Mouse (Mus musculus): ENCODE measurements around the gene Dock1. TPM values are rescaled to one million over a fixed set of nuclear protein-coding genes. Genes with fewer than 3 reads are reported as not detected.

Gene Dock1
- polyA plus RNA-seq, 1 experiment from 2014 or later, result 29.3 TPM

DNA sequence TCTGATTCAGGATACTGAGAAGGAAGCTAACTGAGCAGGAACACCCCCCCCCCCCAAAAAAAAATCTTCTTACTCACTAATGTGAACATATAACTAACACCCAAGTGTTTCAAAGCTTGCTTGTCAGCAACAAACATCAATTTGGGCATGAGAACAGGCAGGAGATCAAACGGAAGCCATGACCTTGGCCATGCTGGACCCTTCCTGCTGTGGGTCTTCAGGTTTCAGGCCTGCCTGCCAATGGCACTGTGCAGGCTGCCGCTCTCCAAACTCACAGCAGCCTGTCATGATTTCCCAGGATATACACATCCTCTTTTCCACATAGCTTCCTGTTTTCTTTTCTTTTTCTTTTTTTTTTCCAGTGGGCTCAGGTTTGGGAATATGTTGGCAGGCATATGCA is 423.4 kb downstream of the Dock1 start:
- Histone ChIP-seq H3K4me1 (no peaks in the 10 kb centered on the region), H3K27ac (no peak overlapping the region), H3K9me3 (replicated peaks) (no peaks in the 10 kb centered on the region), H3K36me3 (no peaks in the 10 kb centered on the region; the same call in 1 of the 2 replicates), H3K4me2 (replicated peaks) (no peak overlapping the region), H3K9ac (no peak overlapping the region), H3K4me3 (no peak overlapping the region), H3K27me3 (no peaks in the 10 kb centered on the region)
- 54% methylated on average over 2 of the region's 2 CpGs for WGBS
- no peak for ATAC-seq (ENCODE audit: low FRiP score)

DNA sequence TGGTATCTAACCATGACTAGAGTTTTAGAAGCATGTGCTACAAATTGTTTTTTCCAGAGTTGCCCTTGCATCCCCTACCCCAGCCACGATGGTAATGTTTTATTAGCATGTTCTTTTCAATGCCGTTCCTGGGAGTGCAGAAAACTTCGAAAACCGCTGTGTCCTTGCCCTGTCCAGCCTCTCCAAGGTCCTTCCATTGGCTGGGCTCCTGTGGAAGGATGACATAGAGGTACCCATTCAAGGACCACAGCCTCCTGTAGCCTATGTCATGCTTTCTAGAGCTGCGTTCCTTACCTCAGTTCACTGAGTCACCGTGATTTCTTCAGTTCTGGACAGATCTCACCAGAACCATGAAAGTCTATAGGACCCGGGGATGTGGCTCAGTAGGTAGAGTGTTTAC is 431.5 kb downstream of the Dock1 start:
- no peaks in the 10 kb centered on the region for H3K4me1 ChIP-seq
- H3K9ac ChIP-seq, result no peak overlapping the region
- H3K9me3 ChIP-seq (replicated peaks), result no peaks in the 10 kb centered on the region
- H3K4me2 ChIP-seq (replicated peaks), result no peak overlapping the region
- no peak for ATAC-seq (ENCODE audit: low FRiP score)
- no peaks in the 10 kb centered on the region for H3K36me3 ChIP-seq
- H3K4me3 ChIP-seq, result no peak overlapping the region
- no peaks in the 10 kb centered on the region for H3K27me3 ChIP-seq
- WGBS, result 92% methylated on average over 7 of the region's 7 CpGs
- no peak overlapping the region for H3K27ac ChIP-seq

DNA sequence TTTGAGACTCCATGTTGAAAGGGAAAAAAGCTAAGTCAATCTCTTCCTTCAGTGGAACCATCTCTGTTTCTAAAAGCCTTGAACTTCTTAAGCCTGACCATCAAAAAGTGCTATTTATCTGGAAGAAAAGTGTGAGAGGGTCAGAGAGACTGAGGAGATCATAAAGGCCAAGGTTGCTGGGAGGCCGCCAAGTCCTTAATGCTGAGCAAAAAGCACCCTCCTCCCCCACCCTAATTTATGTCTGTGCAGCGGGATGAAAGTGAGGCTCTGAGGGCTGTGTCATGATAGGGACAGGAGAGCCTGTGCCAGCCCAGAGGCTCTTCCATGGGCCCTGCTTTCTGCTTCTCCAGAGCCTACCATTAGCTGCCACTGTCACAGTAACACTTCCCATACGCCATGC is 436.1 kb downstream of the Dock1 start:
- Histone ChIP-seq H3K4me1 (no peaks in the 10 kb centered on the region), H3K9me3 (replicated peaks) (no peaks in the 10 kb centered on the region), H3K36me3 (peaks cover 12% of the 10 kb centered on the region; the same call in 1 of the 2 replicates), H3K27me3 (no peaks in the 10 kb centered on the region), H3K4me2 (replicated peaks) (no peak overlapping the region), H3K4me3 (no peak overlapping the region), H3K27ac (no peak overlapping the region), H3K9ac (no peak overlapping the region)
- ATAC-seq (ENCODE audit: low FRiP score), result no peak
- WGBS, result 86% methylated on average over 3 of the region's 3 CpGs

DNA sequence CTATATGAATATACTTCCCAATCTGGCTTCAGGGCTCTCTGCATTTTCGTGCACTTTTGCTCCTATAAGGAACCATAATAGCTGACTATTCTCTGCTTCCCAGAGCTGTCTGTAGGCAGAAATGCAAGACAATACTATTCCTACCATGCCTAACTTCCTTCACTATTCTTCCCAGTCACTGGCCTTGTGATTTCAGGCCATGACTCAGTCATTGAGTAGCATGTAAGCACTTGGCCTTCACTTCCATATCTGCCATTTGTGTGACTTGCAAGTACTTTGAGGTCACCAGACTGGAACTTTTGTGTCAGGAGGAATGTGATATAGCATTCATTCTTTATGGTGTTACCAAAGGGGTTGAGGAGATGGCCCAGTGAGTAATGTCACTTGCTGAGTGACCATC is 439.9 kb downstream of the Dock1 start:
- Histone ChIP-seq H3K4me1 (no peaks in the 10 kb centered on the region), H3K9ac (no peak overlapping the region), H3K4me3 (no peak overlapping the region), H3K36me3 (peaks cover 12% of the 10 kb centered on the region; the same call in 1 of the 2 replicates), H3K27ac (no peak overlapping the region), H3K9me3 (replicated peaks) (no peaks in the 10 kb centered on the region), H3K27me3 (no peaks in the 10 kb centered on the region), H3K4me2 (replicated peaks) (no peak overlapping the region)
- 95% methylated on average over 1 of the region's 1 CpGs for WGBS
- ATAC-seq (ENCODE audit: low FRiP score), result no peak

DNA sequence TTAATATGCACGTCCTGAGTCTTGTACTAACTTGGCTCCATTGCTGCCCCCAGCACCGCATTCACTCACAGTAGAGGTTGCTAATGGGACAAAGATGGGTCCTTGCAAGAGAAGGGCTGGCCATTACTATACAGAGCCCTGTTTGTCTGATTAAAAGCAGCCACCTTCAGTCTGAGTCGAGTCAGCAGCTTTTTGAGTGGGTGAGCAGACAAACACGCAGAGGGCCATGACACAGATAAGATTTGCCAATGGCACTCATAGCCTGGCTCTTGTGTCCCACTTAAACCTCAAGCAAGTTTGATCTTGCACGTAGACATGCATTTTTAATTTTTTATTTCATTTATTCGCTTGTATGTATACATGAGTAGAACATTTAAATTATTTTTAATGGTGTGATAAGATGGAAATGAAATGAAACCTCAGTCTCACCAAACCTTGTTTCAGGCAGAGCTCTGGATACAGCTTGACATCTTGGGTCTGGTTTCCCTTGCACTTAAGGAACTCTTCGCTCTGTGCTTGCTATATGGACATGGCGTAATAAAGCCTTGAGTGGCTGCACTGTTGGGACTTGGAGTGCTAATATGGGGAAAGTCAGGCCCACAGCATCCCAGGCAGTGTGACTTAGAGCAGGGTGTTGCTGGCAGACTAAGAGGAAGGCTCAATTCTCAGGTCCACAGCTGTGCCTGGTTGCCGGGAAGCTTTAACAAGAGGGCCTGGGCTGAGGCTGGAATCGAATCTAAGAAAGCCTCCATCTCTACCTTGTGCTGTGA is 455.0 kb downstream of the Dock1 start:
- H3K9ac ChIP-seq, result no peak overlapping the region
- H3K4me2 ChIP-seq (replicated peaks), result no peak overlapping the region
- no peak for ATAC-seq (ENCODE audit: low FRiP score)
- H3K4me3 ChIP-seq, result no peak overlapping the region
- H3K36me3 ChIP-seq, result no peaks in the 10 kb centered on the region
- no peak overlapping the region for H3K27ac ChIP-seq
- peaks cover 3% of the 10 kb centered on the region; the same call in 1 of the 2 replicates for H3K4me1 ChIP-seq
- 96% methylated on average over 10 of the region's 10 CpGs for WGBS
- H3K27me3 ChIP-seq, result no peaks in the 10 kb centered on the region
- H3K9me3 ChIP-seq (replicated peaks), result no peaks in the 10 kb centered on the region

DNA sequence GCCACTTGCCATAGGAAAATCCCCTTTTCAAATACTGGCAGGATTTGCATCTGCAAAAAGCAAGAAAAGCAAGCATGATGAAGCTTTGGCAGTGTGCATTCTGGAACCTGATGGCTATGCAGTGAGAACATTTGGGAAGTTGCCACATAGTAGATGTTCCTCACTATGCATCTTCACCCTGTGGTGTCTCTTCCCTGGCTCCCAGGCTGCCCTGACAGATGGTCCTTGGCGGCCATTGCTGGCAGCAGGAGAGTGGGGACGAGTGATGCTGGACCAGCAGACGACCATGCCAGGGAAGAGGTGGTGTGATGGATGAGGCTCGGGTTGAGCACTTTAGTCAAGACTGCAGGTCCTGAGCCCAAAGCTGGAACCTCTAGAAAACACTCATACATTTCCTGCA is 462.0 kb downstream of the Dock1 start:
- WGBS, result 81% methylated on average over 4 of the region's 4 CpGs
- Histone ChIP-seq H3K9ac (no peak overlapping the region), H3K4me3 (no peak overlapping the region)

DNA sequence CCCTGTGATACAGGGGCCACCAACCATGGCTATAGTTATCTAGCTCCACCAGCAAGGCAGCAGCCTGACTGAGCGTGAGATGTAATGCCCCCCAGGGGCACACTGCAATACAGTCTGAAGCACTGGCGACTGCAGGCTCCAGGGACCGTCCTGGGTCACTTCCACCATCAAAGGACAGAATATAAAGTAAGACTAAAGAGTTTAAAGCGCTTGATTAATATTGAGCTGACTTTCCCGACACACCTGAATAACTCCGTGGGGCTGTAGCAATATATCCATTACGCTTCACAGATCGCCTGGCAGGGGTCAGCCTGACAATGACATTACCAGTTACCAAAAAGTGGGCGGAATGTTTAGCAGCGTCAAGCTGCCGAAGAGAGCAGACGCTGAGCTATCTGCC is 464.2 kb downstream of the Dock1 start:
- no peak for ATAC-seq (ENCODE audit: low FRiP score)
- H3K9ac ChIP-seq, result no peak overlapping the region
- no peak overlapping the region for H3K4me2 ChIP-seq (replicated peaks)
- H3K4me3 ChIP-seq, result no peak overlapping the region
- peaks cover 14% of the 10 kb centered on the region for H3K4me1 ChIP-seq
- no peaks in the 10 kb centered on the region for H3K9me3 ChIP-seq (replicated peaks)
- H3K27me3 ChIP-seq, result peaks cover 22% of the 10 kb centered on the region
- peak overlapping the region; percentile 17; the same call in 1 of the 2 replicates for H3K27ac ChIP-seq
- 50% methylated on average over 12 of the region's 12 CpGs for WGBS
- H3K36me3 ChIP-seq, result no peaks in the 10 kb centered on the region

More for the DNA sequence above, 462.0 kb downstream of the Dock1 start:
- H3K27me3 ChIP-seq, result peaks cover 17% of the 10 kb centered on the region
- peaks cover 8% of the 10 kb centered on the region for H3K4me1 ChIP-seq
- no peak overlapping the region for H3K27ac ChIP-seq
- no peaks in the 10 kb centered on the region for H3K36me3 ChIP-seq
- H3K9me3 ChIP-seq (replicated peaks), result no peaks in the 10 kb centered on the region
- H3K4me2 ChIP-seq (replicated peaks), result no peak overlapping the region
- no peak for ATAC-seq (ENCODE audit: low FRiP score)

DNA sequence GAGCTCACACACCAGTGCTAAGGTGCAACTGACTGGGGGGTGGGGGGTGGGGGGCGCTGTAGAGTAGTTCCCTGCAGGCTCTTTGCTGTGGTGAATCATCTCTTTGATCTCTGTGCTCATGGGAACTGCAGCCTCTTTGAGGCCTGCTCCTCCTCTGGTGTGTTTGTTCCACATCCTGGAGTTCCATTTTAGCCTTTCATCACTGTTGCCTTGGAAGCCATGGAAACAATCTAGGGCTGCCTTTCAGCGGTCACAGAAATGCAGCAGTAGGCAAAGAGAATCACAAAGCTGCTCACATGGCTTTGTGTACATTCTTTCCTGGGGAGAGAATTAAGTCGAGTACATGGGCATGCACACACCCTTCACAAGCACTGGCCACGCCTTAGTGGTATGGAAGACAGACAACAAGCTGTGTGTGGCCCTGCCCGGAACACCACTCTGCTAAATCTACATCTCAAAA is 468.7 kb downstream of the Dock1 start:
- no peak overlapping the region for H3K27ac ChIP-seq

DNA sequence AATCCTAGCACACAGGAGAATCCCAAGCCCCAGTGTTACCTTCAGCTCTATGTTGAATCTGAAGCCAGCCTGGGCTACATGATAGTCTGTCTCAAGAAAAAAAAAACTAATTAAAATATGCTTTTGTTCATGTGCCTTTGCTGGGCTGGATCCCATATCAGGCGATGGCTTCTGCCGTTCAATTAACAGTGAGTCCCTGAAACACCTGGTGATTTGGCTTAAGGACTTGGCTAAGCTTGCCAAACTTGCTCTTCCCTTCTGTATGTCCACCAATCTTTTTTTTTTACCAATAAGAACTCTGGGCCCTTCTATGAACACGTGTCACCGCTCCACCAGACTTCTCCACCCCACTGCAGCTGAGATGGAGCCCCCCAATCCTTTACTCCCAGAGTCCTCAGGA is 474.3 kb downstream of the Dock1 start:
- Histone ChIP-seq H3K4me2 (replicated peaks) (no peak overlapping the region), H3K36me3 (no peaks in the 10 kb centered on the region), H3K4me3 (no peak overlapping the region), H3K27me3 (peaks cover 28% of the 10 kb centered on the region), H3K9ac (no peak overlapping the region), H3K9me3 (replicated peaks) (no peaks in the 10 kb centered on the region), H3K27ac (no peak overlapping the region), H3K4me1 (no peaks in the 10 kb centered on the region)
- ATAC-seq (ENCODE audit: low FRiP score), result no peak
- 94% methylated on average over 4 of the region's 4 CpGs for WGBS

More for the DNA sequence above, 468.7 kb downstream of the Dock1 start:
- H3K27me3 ChIP-seq, result peaks cover 48% of the 10 kb centered on the region
- H3K9me3 ChIP-seq (replicated peaks), result no peaks in the 10 kb centered on the region
- H3K4me2 ChIP-seq (replicated peaks), result no peak overlapping the region
- H3K4me1 ChIP-seq, result peaks cover 14% of the 10 kb centered on the region
- 24% methylated on average over 5 of the region's 5 CpGs for WGBS
- H3K4me3 ChIP-seq, result no peak overlapping the region
- peak; percentile 75 for ATAC-seq (ENCODE audit: low FRiP score)
- H3K36me3 ChIP-seq, result no peaks in the 10 kb centered on the region
- no peak overlapping the region for H3K9ac ChIP-seq

DNA sequence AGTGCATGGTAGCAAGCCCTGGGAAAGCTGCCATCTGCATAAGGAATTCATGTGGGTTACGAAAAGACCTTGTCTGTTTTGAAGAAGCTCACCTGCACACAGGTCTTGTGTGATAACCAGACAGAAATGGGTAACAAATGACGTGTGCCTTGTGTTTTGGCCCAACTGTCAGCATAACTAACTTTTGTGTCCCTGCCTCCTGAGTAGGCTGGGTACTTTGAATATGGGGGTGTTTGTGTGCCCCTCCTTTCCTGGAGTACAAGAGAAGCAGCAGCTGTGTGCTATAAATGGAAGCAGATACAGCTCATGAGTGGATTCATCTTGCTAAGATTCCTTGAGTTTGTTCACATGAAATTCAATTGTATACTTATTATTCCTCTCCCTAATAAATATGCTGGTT is 480.5 kb downstream of the Dock1 start:
- H3K4me3 ChIP-seq, result no peak overlapping the region
- H3K4me2 ChIP-seq (replicated peaks), result no peak overlapping the region
- peaks cover 2% of the 10 kb centered on the region; the same call in 1 of the 2 replicates for H3K36me3 ChIP-seq
- no peak overlapping the region for H3K9ac ChIP-seq
- no peaks in the 10 kb centered on the region for H3K4me1 ChIP-seq
- no peak for ATAC-seq (ENCODE audit: low FRiP score)
- H3K9me3 ChIP-seq (replicated peaks), result no peaks in the 10 kb centered on the region
- no peak overlapping the region for H3K27ac ChIP-seq
- no peaks in the 10 kb centered on the region; the same call in 1 of the 2 replicates for H3K27me3 ChIP-seq
- 90% methylated on average over 2 of the region's 2 CpGs for WGBS

DNA sequence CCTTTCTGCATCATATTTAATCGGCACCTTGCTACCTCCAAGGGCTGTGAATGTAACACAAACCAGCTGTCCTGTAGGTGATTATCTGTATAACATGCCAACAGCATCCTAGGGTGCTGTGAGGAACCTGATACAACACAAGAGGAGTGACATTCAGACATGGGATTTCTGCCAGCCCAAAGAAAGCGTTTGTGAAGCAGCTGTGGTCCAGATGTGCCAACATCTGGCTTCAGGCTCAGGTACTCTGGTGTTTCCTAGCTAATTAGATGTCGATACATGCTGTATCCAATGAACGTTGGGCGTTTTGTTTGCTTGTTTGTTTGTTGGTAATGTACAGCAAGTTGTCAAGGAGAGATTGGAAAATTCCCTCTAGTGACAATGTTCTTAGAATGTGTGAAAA is 487.1 kb downstream of the Dock1 start:
- Histone ChIP-seq H3K4me1 (no peaks in the 10 kb centered on the region), H3K4me3 (no peak overlapping the region), H3K27me3 (no peaks in the 10 kb centered on the region), H3K36me3 (peaks cover 5% of the 10 kb centered on the region; the same call in 1 of the 2 replicates), H3K9ac (no peak overlapping the region), H3K9me3 (replicated peaks) (no peaks in the 10 kb centered on the region), H3K27ac (no peak overlapping the region), H3K4me2 (replicated peaks) (no peak overlapping the region)
- ATAC-seq (ENCODE audit: low FRiP score), result no peak
- WGBS, result 81% methylated on average over 5 of the region's 5 CpGs

DNA sequence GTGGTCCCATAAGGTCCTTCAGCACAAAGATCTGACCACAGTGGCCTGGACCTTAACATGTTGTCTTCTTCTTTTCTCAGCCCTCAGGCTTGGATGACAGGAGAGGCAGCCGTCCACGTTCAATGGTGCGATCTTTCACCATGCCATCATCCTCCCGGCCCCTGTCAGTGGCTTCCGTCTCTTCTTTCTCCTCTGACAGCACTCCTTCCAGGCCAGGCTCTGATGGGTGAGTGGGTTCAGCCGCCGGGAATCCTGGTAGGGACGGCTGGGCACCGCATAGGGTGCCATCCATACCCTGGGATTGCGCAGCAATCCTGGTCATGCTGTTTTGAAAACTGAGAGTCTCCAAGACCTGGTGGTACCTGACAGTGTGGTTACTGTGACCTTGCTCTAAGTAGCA is 487.9 kb downstream of the Dock1 start:
- WGBS, result 95% methylated on average over 10 of the region's 10 CpGs
- Histone ChIP-seq H3K4me3 (no peak overlapping the region), H3K9ac (no peak overlapping the region), H3K27ac (no peak overlapping the region), H3K36me3 (peaks cover 5% of the 10 kb centered on the region; the same call in 1 of the 2 replicates), H3K4me1 (no peaks in the 10 kb centered on the region), H3K4me2 (replicated peaks) (no peak overlapping the region), H3K9me3 (replicated peaks) (no peaks in the 10 kb centered on the region), H3K27me3 (no peaks in the 10 kb centered on the region)
- ATAC-seq (ENCODE audit: low FRiP score), result no peak

DNA sequence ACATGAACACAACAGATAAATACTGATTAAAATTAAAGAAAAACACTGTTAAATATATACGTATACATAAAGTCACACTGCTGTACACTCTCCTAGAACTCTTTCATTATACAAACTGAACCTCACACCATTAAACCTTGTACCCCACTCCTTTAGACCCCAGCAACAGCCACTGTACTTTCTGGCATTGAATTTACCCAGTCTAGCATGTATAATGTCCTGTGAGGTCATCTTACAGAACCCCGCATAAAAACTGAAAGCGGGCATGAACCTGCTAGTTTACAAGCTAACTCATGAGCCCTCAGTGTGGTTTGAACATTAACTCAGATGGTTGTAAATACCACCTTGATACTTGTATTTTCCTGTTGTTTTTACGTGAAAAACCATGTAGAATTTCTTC is 489.2 kb downstream of the Dock1 start:
- Histone ChIP-seq H3K36me3 (peaks cover 5% of the 10 kb centered on the region; the same call in 1 of the 2 replicates), H3K9ac (no peak overlapping the region), H3K4me1 (no peaks in the 10 kb centered on the region), H3K4me2 (replicated peaks) (no peak overlapping the region), H3K9me3 (replicated peaks) (no peaks in the 10 kb centered on the region), H3K27ac (no peak overlapping the region), H3K27me3 (no peaks in the 10 kb centered on the region), H3K4me3 (no peak overlapping the region)
- 87% methylated on average over 4 of the region's 4 CpGs for WGBS
- ATAC-seq (ENCODE audit: low FRiP score), result no peak
